Mouse (Mus musculus) thymus, postnatal 0 days (tissue): ENCODE data around the gene Cnep1r1. TPM values are rescaled to one million over a fixed set of nuclear protein-coding genes. Genes with fewer than 3 reads are reported as not detected.

Source experiments
- microRNA-seq: library from miRNA; unstranded; fragments of <30 nt; microRNA quantifications from one replicate; pipeline ENCODE4, GENCODE M21; 2016; ENCODE audit warnings: borderline number of aligned reads
- polyA plus RNA-seq: library from polyadenylated mRNA; unstranded; fragments of >200 nt; fragmentation: Nextera tagmentation; extraction: Ambion mirVana; gene quantifications from 2 replicates; pipeline ENCODE4 v1.2.1, GENCODE M21; 2015

The Cnep1r1 gene
- polyA plus RNA-seq, 1 experiment from 2014 or later, result 51.3 TPM

Small RNA genes lying within 50 kb of the gene (microRNA-seq; reads per million reads assigned to microRNA genes)
- not detected for gene Mir7071

Other genes starting within 250 kb of the Cnep1r1 start
- gene Zfp423, start 159.2 kb upstream of the Cnep1r1 start, polyA plus RNA-seq, result 0.98 and 1.5 TPM in 2 replicates
- 29.7 and 33.6 TPM in 2 replicates for gene Heatr3, start 19.1 kb downstream of the Cnep1r1 start, polyA plus RNA-seq
- 8.5 and 9.3 TPM in 2 replicates for gene Tent4b, start 80.4 kb downstream of the Cnep1r1 start, polyA plus RNA-seq
- 16.2 and 21.1 TPM in 2 replicates for gene Adcy7, start 153.6 kb downstream of the Cnep1r1 start, polyA plus RNA-seq
- gene Brd7, start 243.4 kb downstream of the Cnep1r1 start, polyA plus RNA-seq, result 89.9 and 95.7 TPM in 2 replicates